Mouse (Mus musculus) CH12.LX (cell line): ENCODE data around the gene Sept4. TPM values are rescaled to one million over a fixed set of nuclear protein-coding genes. Genes with fewer than 3 reads are reported as not detected.
A peak's percentile ranks its signal among the peaks of the same experiment; 100 is the strongest.

ENCODE experiments used
- DNase-seq: peaks from one replicate; pipeline ENCODE4 v3.0.0-alpha.2; 2013; ENCODE audit errors: extremely low read depth
- H3K27ac ChIP-seq: 2 replicates; pipeline ENCODE4 v1.5.1; 2012; ENCODE audit warnings: low read depth, mild to moderate bottlenecking, control low read depth, moderate library complexity; ENCODE audit not compliant: insufficient read depth
- H3K27me3 ChIP-seq: replicated peaks from 2 replicates; pipeline ENCODE3; 2012; ENCODE audit warnings: inconsistent platforms
- H3K36me3 ChIP-seq, 2 experiments: replicated peaks in 1 of 2; 2 replicates each; pipeline versions ENCODE3 to v1.6.1; 2012; ENCODE audit warnings: inconsistent platforms in 1 of 2, low read length in 1 of 2, mild to moderate bottlenecking in 1 of 2, mixed read lengths in 1 of 2, moderate library complexity in 1 of 2; ENCODE audit not compliant: control insufficient read depth in 1 of 2, insufficient read depth in 1 of 2
- H3K4me1 ChIP-seq, 2 experiments: 2 replicates each; pipeline ENCODE4 v1.6.1; 2012; ENCODE audit warnings: inconsistent platforms in 1 of 2, moderate library complexity in 1 of 2; ENCODE audit not compliant: insufficient read depth in 2 of 2, control insufficient read depth in 1 of 2
- H3K4me2 ChIP-seq: 2 replicates; pipeline ENCODE4 v1.6.1; 2012; ENCODE audit warnings: low read depth, mild to moderate bottlenecking, control low read depth; ENCODE audit not compliant: poor library complexity, insufficient read depth, severe bottlenecking
- H3K4me3 ChIP-seq, 3 experiments: fragments of 150-350 bp in 1 of 3; sonication (generic) in 1 of 3; replicated peaks in 1 of 3; 2 replicates each; pipeline versions ENCODE3 to v1.5.1; 2011 to 2012; ENCODE audit warnings: low read depth in 2 of 3, low read length in 2 of 3, mild to moderate bottlenecking in 2 of 3, moderate library complexity in 2 of 3, control low read depth in 1 of 3, improper control_type of control experiment in 1 of 3, inconsistent platforms in 1 of 3, mixed read lengths in 1 of 3; ENCODE audit not compliant: poor library complexity in 1 of 3
- H3K79me2 ChIP-seq: replicated peaks from 2 replicates; pipeline ENCODE4 v1.6.1; 2012; ENCODE audit warnings: mild to moderate bottlenecking, moderate library complexity; ENCODE audit not compliant: control insufficient read depth, poor library complexity, insufficient read depth, severe bottlenecking; ENCODE audit errors: extremely low read depth
- H3K9ac ChIP-seq: 2 replicates; pipeline ENCODE4 v1.6.1; 2012; ENCODE audit warnings: low read depth, mild to moderate bottlenecking, control low read depth, moderate library complexity; ENCODE audit not compliant: insufficient read depth
- H3K9me3 ChIP-seq: replicated peaks from 2 replicates; pipeline ENCODE3; 2012; ENCODE audit warnings: low read length, inconsistent platforms, mixed read lengths
- CHD1 ChIP-seq: IDR thresholded peaks from 2 replicates; pipeline ENCODE4 v1.6.1; 2012; ENCODE audit warnings: low read depth, low read length, improper control_type of control experiment, inconsistent platforms
- CTCF ChIP-seq, 2 experiments: IDR thresholded peaks in 1 of 2; conservative IDR thresholded peaks in 1 of 2; 2 replicates each; pipeline ENCODE4 v1.5.1; 2011 to 2012; ENCODE audit warnings: low read depth in 2 of 2, low read length in 2 of 2, improper control_type of control experiment in 1 of 2, inconsistent platforms in 1 of 2, mild to moderate bottlenecking in 1 of 2, moderate library complexity in 1 of 2
- E2F4 ChIP-seq: IDR thresholded peaks from 2 replicates; pipeline ENCODE4 v1.6.1; 2011; ENCODE audit warnings: low read depth, low read length, improper control_type of control experiment; ENCODE audit not compliant: insufficient replicate concordance
- ELF1 ChIP-seq: IDR thresholded peaks from 2 replicates; pipeline ENCODE4 v1.6.1; 2014; ENCODE audit warnings: low read depth, mild to moderate bottlenecking, inconsistent platforms, low read length, improper control_type of control experiment
- EP300 ChIP-seq: IDR thresholded peaks from 2 replicates; pipeline ENCODE4 v1.6.1; 2011; ENCODE audit warnings: low read length, improper control_type of control experiment
- IRF4 ChIP-seq: IDR thresholded peaks from 2 replicates; pipeline ENCODE4 v1.6.1; 2014; ENCODE audit warnings: low read depth, mild to moderate bottlenecking, inconsistent platforms, low read length, improper control_type of control experiment
- JUN ChIP-seq: IDR thresholded peaks from 2 replicates; pipeline ENCODE4 v1.6.1; 2011; ENCODE audit warnings: low read depth, mild to moderate bottlenecking, low read length, improper control_type of control experiment, moderate library complexity; ENCODE audit not compliant: insufficient read depth
- JUND ChIP-seq: conservative IDR thresholded peaks from 2 replicates; pipeline ENCODE4 v1.6.1; 2011; ENCODE audit warnings: low read depth, low read length, improper control_type of control experiment
- KAT2A ChIP-seq: IDR thresholded peaks from 2 replicates; pipeline ENCODE4 v1.6.1; 2012; ENCODE audit warnings: low read length, improper control_type of control experiment, inconsistent platforms; ENCODE audit not compliant: insufficient replicate concordance
- MAX ChIP-seq: IDR thresholded peaks from 2 replicates; pipeline ENCODE4 v1.6.1; 2011; ENCODE audit warnings: low read length, improper control_type of control experiment
- MAZ ChIP-seq: IDR thresholded peaks from 2 replicates; pipeline ENCODE4 v1.6.1; 2012; ENCODE audit warnings: low read depth, mild to moderate bottlenecking, inconsistent platforms, low read length, improper control_type of control experiment, moderate library complexity
- MEF2A ChIP-seq: IDR thresholded peaks from 2 replicates; pipeline ENCODE4 v1.6.1; 2014; ENCODE audit warnings: low read depth, mild to moderate bottlenecking, inconsistent platforms, low read length, improper control_type of control experiment, borderline replicate concordance
- NELFE ChIP-seq: IDR thresholded peaks from 2 replicates; pipeline ENCODE4 v1.6.1; 2011; ENCODE audit warnings: low read depth, low read length, improper control_type of control experiment
- NRF1 ChIP-seq: IDR thresholded peaks from 2 replicates; pipeline ENCODE4 v1.6.1; 2014; ENCODE audit warnings: low read depth, mild to moderate bottlenecking, inconsistent platforms, low read length, improper control_type of control experiment, moderate library complexity
- PAX5 ChIP-seq: IDR thresholded peaks from 2 replicates; pipeline ENCODE4 v1.6.1; 2012; ENCODE audit warnings: low read length, inconsistent platforms, mixed read lengths
- POLR2AphosphoS2 ChIP-seq: IDR thresholded peaks from 2 replicates; pipeline ENCODE4 v1.6.1; 2011; ENCODE audit warnings: low read depth, low read length, improper control_type of control experiment
- RCOR1 ChIP-seq: conservative IDR thresholded peaks from 2 replicates; pipeline ENCODE4 v1.6.1; 2012; ENCODE audit warnings: low read depth, mild to moderate bottlenecking, inconsistent platforms, low read length, improper control_type of control experiment
- SMC3 ChIP-seq: IDR thresholded peaks from 2 replicates; pipeline ENCODE4 v1.6.1; 2011; ENCODE audit warnings: low read depth, low read length, improper control_type of control experiment
- UBTF ChIP-seq: IDR thresholded peaks from 2 replicates; pipeline ENCODE4 v1.6.1; 2012; ENCODE audit warnings: low read depth, mild to moderate bottlenecking, inconsistent platforms, low read length, improper control_type of control experiment, moderate library complexity
- ZKSCAN1 ChIP-seq: IDR thresholded peaks from 2 replicates; pipeline ENCODE4 v1.6.1; 2012; ENCODE audit warnings: low read depth, inconsistent platforms, low read length, improper control_type of control experiment, borderline replicate concordance
- ZMIZ1 ChIP-seq: IDR thresholded peaks from 2 replicates; pipeline ENCODE4 v1.6.1; 2012; ENCODE audit warnings: low read depth, mild to moderate bottlenecking, inconsistent platforms, low read length, improper control_type of control experiment
- dilution Hi-C: fragments of 300-500 bp; cut with MboI; formaldehyde crosslinking; loops from 2 replicates; pipeline ENCODE4 v1.14.3; 2020; ENCODE audit warnings: low sequenced_read_pairs; ENCODE audit not compliant: extremely low pct_unique_long_range_greater_than_20kb, extremely low pct_ligation_motif_present
- in situ Hi-C: fragments of 300-500 bp; cut with MboI; formaldehyde crosslinking; loops from 3 replicates; pipeline ENCODE4 v1.14.3; 2019; ENCODE audit warnings: low sequenced_read_pairs, low pct_ligation_motif_present, low pct_unique_long_range_greater_than_20kb, mixed read lengths
- polyA plus RNA-seq: library from polyadenylated mRNA; unstranded; fragments of >175 nt; gene quantifications from 2 replicates; pipeline ENCODE4 v1.2.1, GENCODE M21; 2012; ENCODE audit warnings: low read depth; ENCODE audit not compliant: insufficient read length
- total RNA-seq, 2 experiments: library from RNA; depleted of rRNA; stranded (reverse); fragments of 300-350 nt in 1 of 2; fragments of >200 nt in 1 of 2; gene quantifications; 2 replicates each; pipeline ENCODE4 v1.2.3; 2012 to 2014

Sept4 gene
- total and polyA plus RNA-seq, 3 experiments: 0.32 to 1.7 (median 1.5) TPM

- no peak for DNase-seq
- in situ Hi-C loops: no loop called here
- Histone ChIP-seq H3K9ac (no peak overlapping the region), H3K27ac (no peak overlapping the region), H3K79me2 (peaks cover 12% of the 10 kb centered on the region), H3K4me1 (peaks cover 7 to 34% of the 10 kb centered on the region in 2 experiments), H3K36me3 (peaks cover 0 to 6% of the 10 kb centered on the region in 2 experiments)
- TF ChIP-seq RCOR1 (no peak), MAX (no peak)
- TF ChIP-seq, all 38 proteins: peak for 0
- dilution Hi-C loops: no loop called here
- no peak overlapping the region for H3K4me3 ChIP-seq
- H3K27me3 ChIP-seq: no peaks in the 10 kb centered on the region
- no peaks in the 10 kb centered on the region for H3K9me3 ChIP-seq
- H3K4me2 ChIP-seq: no peak overlapping the region
Observed at GRCm38 (mm10) chr11:87589605-87590004, 20.9 kb downstream of the Sept4 start.

DNA sequence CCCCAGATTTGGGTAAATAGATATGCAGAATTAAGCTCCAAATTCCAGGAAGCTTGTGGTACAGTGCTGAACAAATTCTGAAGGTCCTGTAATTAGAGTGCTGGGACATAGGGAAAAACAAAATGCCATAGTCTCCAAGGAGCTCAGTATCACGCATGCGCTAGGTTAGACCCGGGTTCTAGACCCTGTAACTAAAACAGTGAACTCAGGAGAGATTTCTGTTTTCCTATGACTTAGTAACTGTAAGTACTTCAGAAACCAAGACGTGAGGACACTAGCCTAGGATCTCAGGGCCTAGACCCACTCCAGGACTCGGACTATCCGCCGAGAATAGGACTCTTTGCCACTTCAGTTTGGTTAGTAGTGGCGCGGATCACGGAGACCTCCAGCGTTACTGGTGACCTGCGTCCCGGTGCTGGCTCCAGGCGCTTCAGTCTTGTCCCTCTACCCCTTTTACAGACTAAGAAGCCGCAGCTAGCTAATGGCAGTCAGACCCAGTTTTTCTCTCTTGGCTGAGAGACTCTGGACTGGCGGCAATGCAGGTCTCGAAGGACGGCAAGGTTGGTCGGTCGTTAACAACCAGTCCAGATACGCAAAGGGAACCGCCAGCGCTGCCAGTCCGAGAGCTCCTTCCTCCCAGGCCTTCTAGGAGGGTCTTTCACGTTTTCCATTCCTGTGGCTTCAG, 22.3 kb downstream of the Sept4 start:
- Histone ChIP-seq H3K4me2 (peak overlapping the region; percentile 81), H3K27me3 (no peaks in the 10 kb centered on the region), H3K36me3 (peaks cover 0 to 6% of the 10 kb centered on the region in 2 experiments), H3K9me3 (no peaks in the 10 kb centered on the region), H3K27ac (0 out of 2 replicates have a peak overlapping the region, but pooled peaks have one; percentile 7), H3K79me2 (peaks cover 12% of the 10 kb centered on the region), H3K4me1 (peaks cover 16 to 47% of the 10 kb centered on the region in 2 experiments), H3K4me3 (peak overlapping the region; percentile 69 to 73 (median 69)), H3K9ac (peak overlapping the region; percentile 82)
- peak; percentile 82 for TF ChIP-seq NRF1
- 0 out of 2 replicates have a peak, but pooled peaks have one; percentile 15 for TF ChIP-seq EP300
- 0 out of 2 replicates have a peak, but pooled peaks have one; percentile 20 for TF ChIP-seq RCOR1
- no peak for TF ChIP-seq JUND
- in situ Hi-C loops: no loop called here
- dilution Hi-C loops: no loop called here
- DNase-seq: no peak

DNA sequence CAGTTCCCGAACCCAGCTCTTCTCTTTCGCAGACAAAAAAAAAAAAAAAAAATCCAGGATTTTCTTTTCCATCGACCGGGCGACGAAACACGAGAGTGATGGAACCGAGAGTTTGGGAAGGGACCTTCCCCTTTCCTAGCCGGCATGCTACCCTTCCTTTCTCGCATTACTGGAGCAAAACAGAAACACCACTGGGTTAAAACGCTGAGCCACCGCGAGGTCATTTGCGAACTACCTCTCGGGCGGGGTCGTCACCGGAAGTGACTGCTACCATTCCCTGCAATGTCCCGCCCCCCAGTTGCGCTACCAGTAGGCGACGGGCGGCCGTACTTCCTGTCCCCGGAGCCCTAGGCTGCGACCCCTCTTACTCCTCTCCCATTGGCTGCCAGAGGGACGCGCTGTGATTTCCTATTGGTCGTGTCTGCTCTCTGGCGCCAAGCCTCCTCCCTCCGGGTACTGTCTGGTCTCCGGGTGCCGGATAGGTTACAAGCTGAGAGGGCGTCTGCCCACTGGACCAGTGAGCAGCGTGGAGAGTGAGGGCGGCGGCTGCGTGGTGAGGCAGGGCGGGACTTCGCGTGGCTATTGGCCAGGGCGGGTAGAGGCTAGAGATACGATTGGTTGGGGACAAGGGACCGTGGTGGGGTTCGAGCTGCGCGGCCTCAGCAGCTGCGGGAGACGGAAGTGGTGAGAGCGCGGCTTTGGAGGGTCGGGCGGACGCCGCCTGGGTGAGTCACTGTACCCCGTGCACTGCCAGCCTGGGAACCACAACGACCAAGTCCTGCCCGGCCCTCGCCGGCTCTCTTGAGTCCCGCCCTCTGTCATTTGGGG, 23.0 kb downstream of the Sept4 start, which contains the start of gene Mtmr4:
Mtmr4 (plus strand) TSS at position 637 of the 828 bp plus-strand sequence.
- Histone ChIP-seq H3K27me3 (no peaks in the 10 kb centered on the region), H3K79me2 (peaks cover 12% of the 10 kb centered on the region), H3K4me3 (peak within 1 kb of the TSS; percentile 69 to 86 (median 76)), H3K27ac (peak within 1 kb of the TSS; percentile 67), H3K4me1 (peaks cover 22 to 54% of the 10 kb centered on the region in 2 experiments), H3K36me3 (peaks cover 0 to 6% of the 10 kb centered on the region in 2 experiments), H3K9me3 (no peaks in the 10 kb centered on the region), H3K9ac (peak within 1 kb of the TSS; percentile 82), H3K4me2 (peak within 1 kb of the TSS; percentile 81)
- in situ Hi-C loops: no loop called here
- peak; percentile 100 for DNase-seq
- dilution Hi-C loops: no loop called here
- peak; percentile 98 for TF ChIP-seq NELFE
- peak; percentile 88; the same call in 1 of the 2 replicates for TF ChIP-seq E2F4
- TF ChIP-seq SMC3: no peak
- no peak for TF ChIP-seq JUN
- TF ChIP-seq PAX5: no peak
- TF ChIP-seq ZMIZ1: peak; percentile 87
- no peak for TF ChIP-seq ZKSCAN1
- TF ChIP-seq MAX: peak; percentile 69
- TF ChIP-seq IRF4: no peak; the same call in none of the 2 replicates
- peak; percentile 84 for TF ChIP-seq NRF1
- TF ChIP-seq ELF1: peak; percentile 93
- 0 out of 2 replicates have a peak, but pooled peaks have one; percentile 45 for TF ChIP-seq UBTF
- TF ChIP-seq MEF2A: peak; percentile 55; the same call in 1 of the 2 replicates
- no peak for TF ChIP-seq CHD1
- TF ChIP-seq CTCF (conservative IDR thresholded peaks at IDR 0.05 in 1 of 2, IDR thresholded peaks at IDR 0.05 in 1 of 2; ENCODE audit: low read depth in 2 of 2, low read length in 2 of 2): no peak
- TF ChIP-seq POLR2AphosphoS2: peak; percentile 79; the same call in 1 of the 2 replicates
- peak; percentile 86; the same call in 1 of the 2 replicates for TF ChIP-seq KAT2A
- TF ChIP-seq EP300: no peak
- peak; percentile 86 for TF ChIP-seq MAZ
